Mouse (Mus musculus) telencephalon, adult 2 months (tissue): ENCODE results near the gene Crnkl1.

ENCODE experiments used
- DNase-seq: peaks from one replicate; pipeline ENCODE4 v3.0.0-alpha.2; 2011; ENCODE audit warnings: low read depth, low spot score

Gene Crnkl1

GRCm38 (mm10) chr2:145874879-145875482 lies 59.8 kb downstream of the Crnkl1 start:
- no peak for DNase-seq

GRCm38 (mm10) chr2:145873953-145874352 lies 60.9 kb downstream of the Crnkl1 start:
- no peak for DNase-seq

GRCm38 (mm10) chr2:145872099-145872498 lies 62.7 kb downstream of the Crnkl1 start:
- no peak for DNase-seq

GRCm38 (mm10) chr2:145871308-145871707 lies 63.5 kb downstream of the Crnkl1 start:
- DNase-seq: no peak
